Mouse (Mus musculus): ENCODE results near the gene 4930447C04Rik. TPM values are rescaled to one million over a fixed set of nuclear protein-coding genes. Genes with fewer than 3 reads are reported as not detected.

4930447C04Rik gene
- polyA plus RNA-seq, 1 experiment, result 36.3 TPM

- no peak for DNase-seq (ENCODE audit: extremely low spot score in 1 of 2, low spot score in 1 of 2)
Measured at GRCm38 (mm10) chr12:72843555-72843954, 97.0 kb downstream of the 4930447C04Rik start.

DNA sequence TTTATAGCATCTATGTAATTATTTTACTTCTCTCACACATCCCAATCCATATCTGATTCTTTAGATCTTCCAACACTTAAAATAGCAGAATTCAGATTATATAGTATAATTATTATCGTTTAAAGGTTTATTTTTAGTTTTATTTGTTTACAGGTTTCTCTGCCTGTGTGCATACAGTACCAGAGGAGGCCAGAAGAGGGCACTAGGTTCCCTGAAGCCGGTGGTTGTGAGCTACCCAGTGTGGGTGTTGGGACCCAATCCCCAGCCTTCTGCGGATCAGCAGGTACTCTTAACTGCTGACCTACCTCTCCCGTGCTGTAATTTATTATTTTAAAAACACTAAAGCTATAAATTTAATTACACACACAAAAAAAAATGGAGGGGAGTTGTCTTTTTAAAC lies 97.4 kb downstream of the 4930447C04Rik start:
- DNase-seq (ENCODE audit: extremely low spot score in 1 of 2, low spot score in 1 of 2), result no peak

DNA sequence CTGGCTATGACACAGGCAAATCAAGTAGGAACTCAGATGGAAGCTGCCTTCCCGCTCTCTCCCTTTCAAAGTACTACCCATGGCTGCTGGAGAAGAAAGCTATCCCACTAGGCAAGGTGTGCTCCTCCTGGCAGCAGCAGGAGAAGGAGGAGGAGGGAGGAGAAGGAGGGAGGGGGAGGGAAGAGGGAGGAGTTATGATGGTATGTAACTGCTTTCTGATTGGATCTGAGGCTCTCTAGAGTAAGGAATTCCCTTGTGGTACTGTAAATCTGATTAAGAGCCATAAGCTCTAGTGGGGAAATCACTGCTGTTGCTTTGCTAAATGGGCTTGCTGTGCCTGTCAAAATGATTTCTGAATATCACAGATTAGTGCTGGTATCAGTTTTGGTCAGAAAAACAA lies 99.1 kb downstream of the 4930447C04Rik start:
- no peak for DNase-seq (ENCODE audit: extremely low spot score in 1 of 2, low spot score in 1 of 2)

GRCm38 (mm10) chr12:72837302-72837701 lies 103.3 kb downstream of the 4930447C04Rik start:
- no peak for DNase-seq (ENCODE audit: extremely low spot score in 1 of 2, low spot score in 1 of 2)

GRCm38 (mm10) chr12:72835518-72836015 lies 105.0 kb downstream of the 4930447C04Rik start:
- DNase-seq (ENCODE audit: extremely low spot score in 1 of 2, low spot score in 1 of 2), result peak in 1 of 2 experiments; percentile 9

GRCm38 (mm10) chr12:72834773-72835517 lies 105.6 kb downstream of the 4930447C04Rik start:
- DNase-seq (ENCODE audit: extremely low spot score in 1 of 2, low spot score in 1 of 2), result no peak

GRCm38 (mm10) chr12:72831711-72832432 lies 108.7 kb downstream of the 4930447C04Rik start:
- DNase-seq (ENCODE audit: extremely low spot score in 1 of 2, low spot score in 1 of 2), result peak; percentile 74 to 87

Other genes with a start within 250 kb of the 4930447C04Rik start
- 182 and 198 TPM in 2 replicates for gene Ppm1a, start 183.3 kb downstream of the 4930447C04Rik start, polyA plus RNA-seq (2012; rRNA removed)
- gene Six6, start 882 bp downstream of the 4930447C04Rik start, polyA plus RNA-seq (2012; rRNA removed), result 0.02 TPM in 1 of 2 replicates, not detected in the other
- 0.16 and 0.34 TPM in 2 replicates for gene Six1, start 113.1 kb upstream of the 4930447C04Rik start, polyA plus RNA-seq (2012; rRNA removed)
- gene Six4, start 172.7 kb upstream of the 4930447C04Rik start, polyA plus RNA-seq (2012; rRNA removed), result 0.32 and 0.48 TPM in 2 replicates
- 14.1 and 15.2 TPM in 2 replicates for gene Mnat1, start 182.9 kb upstream of the 4930447C04Rik start, polyA plus RNA-seq (2012; rRNA removed)